Mouse (Mus musculus) heart, embryonic 13.5 days (tissue): ENCODE data around the gene 4930590J08Rik. TPM values are rescaled to one million over a fixed set of nuclear protein-coding genes. Genes with fewer than 3 reads are reported as not detected.
A peak's percentile ranks its signal among the peaks of the same experiment; 100 is the strongest.
"Not testable (repeated sequence)": the region's sequence is repeated elsewhere in the genome, so short reads cannot be mapped to it uniquely, and the experiment has no call there.

ENCODE experiments used
- ATAC-seq: fragments of 200-750 bp; cut with Nextera tagmentation; 2 replicates; pipeline ENCODE4 v1.8.0; 2017; ENCODE audit warnings: moderate TSS enrichment; ENCODE audit not compliant: insufficient number of reproducible peaks, low FRiP score, low TSS enrichment; ENCODE audit errors: extremely low read depth
- H3K27ac ChIP-seq: fragments of 300-500 bp; sonication (generic); replicated peaks from 2 replicates; pipeline ENCODE4 v1.5.1; 2015; ENCODE audit warnings: moderate library complexity, mild to moderate bottlenecking, inconsistent platforms
- H3K27me3 ChIP-seq: fragments of 300-500 bp; sonication (generic); replicated peaks from 2 replicates; pipeline ENCODE4 v1.6.1; 2015; ENCODE audit warnings: mild to moderate bottlenecking, inconsistent platforms
- H3K36me3 ChIP-seq: fragments of 300-500 bp; sonication (generic); 2 replicates; pipeline ENCODE4 v1.6.1; 2015; ENCODE audit warnings: mild to moderate bottlenecking, inconsistent platforms
- H3K4me1 ChIP-seq: fragments of 300-500 bp; sonication (generic); 2 replicates; pipeline ENCODE4 v1.6.1; 2015; ENCODE audit warnings: inconsistent platforms
- H3K4me2 ChIP-seq: fragments of 300-500 bp; sonication (generic); 2 replicates; pipeline ENCODE4 v1.6.1; 2015; ENCODE audit warnings: inconsistent platforms, mild to moderate bottlenecking, moderate library complexity
- H3K4me3 ChIP-seq: fragments of 300-500 bp; sonication (generic); 2 replicates; pipeline ENCODE4 v1.5.1; 2015; ENCODE audit warnings: moderate library complexity, mild to moderate bottlenecking, inconsistent platforms
- H3K9ac ChIP-seq: fragments of 300-500 bp; sonication (generic); 2 replicates; pipeline ENCODE4 v1.6.1; 2015; ENCODE audit warnings: inconsistent platforms, mild to moderate bottlenecking, moderate library complexity
- H3K9me3 ChIP-seq: fragments of 300-500 bp; sonication (generic); 2 replicates; pipeline ENCODE4 v1.6.1; 2016; ENCODE audit warnings: inconsistent platforms
- WGBS: fragments of 180-500 bp; shearing (Covaris S2); methylation state at CpG from one replicate; pipeline ENCODE4 v1.1.7; 2015; ENCODE audit warnings: mixed read lengths; 5-methylcytosine and 5-hydroxymethylcytosine counted together
- polyA plus RNA-seq: library from polyadenylated mRNA; unstranded; fragments of >200 nt; fragmentation: Nextera tagmentation; extraction: Ambion mirVana; gene quantifications from 2 replicates; pipeline ENCODE4 v1.2.1, GENCODE M21; 2015

4930590J08Rik gene
- polyA plus RNA-seq, 1 experiment from 2014 or later, result 0.15 TPM

GRCm38 (mm10) chr6:91891776-91892175 is 10.8 kb upstream of the 4930590J08Rik start:
- H3K27me3 ChIP-seq, result no peaks in the 10 kb centered on the region
- no peak overlapping the region for H3K9ac ChIP-seq
- WGBS, result 93% methylated on average over 2 of the region's 2 CpGs
- H3K4me3 ChIP-seq, result no peak overlapping the region
- H3K36me3 ChIP-seq, result peaks cover 92% of the 10 kb centered on the region
- H3K4me2 ChIP-seq, result no peak overlapping the region
- no peak for ATAC-seq
- H3K4me1 ChIP-seq, result no peaks in the 10 kb centered on the region
- H3K9me3 ChIP-seq, result no peaks in the 10 kb centered on the region
- H3K27ac ChIP-seq, result no peak overlapping the region

- Histone ChIP-seq H3K27ac (no peak overlapping the region), H3K9me3 (no peaks in the 10 kb centered on the region), H3K4me1 (no peaks in the 10 kb centered on the region), H3K4me3 (no peak overlapping the region), H3K9ac (no peak overlapping the region), H3K4me2 (no peak overlapping the region), H3K36me3 (peaks cover 96% of the 10 kb centered on the region), H3K27me3 (no peaks in the 10 kb centered on the region)
- no peak for ATAC-seq
- WGBS, result 86% methylated on average over 3 of the region's 3 CpGs
Measured at GRCm38 (mm10) chr6:91896783-91897182, 5.8 kb upstream of the 4930590J08Rik start.

GRCm38 (mm10) chr6:91901505-91901904 is 1.1 kb upstream of the 4930590J08Rik start:
- Histone ChIP-seq H3K4me1 (no peaks in the 10 kb centered on the region), H3K36me3 (peaks cover 62% of the 10 kb centered on the region), H3K4me2 (no peak overlapping the region), H3K27ac (no peak overlapping the region), H3K9me3 (no peaks in the 10 kb centered on the region), H3K9ac (no peak overlapping the region), H3K4me3 (no peak overlapping the region), H3K27me3 (no peaks in the 10 kb centered on the region)
- ATAC-seq, result no peak
- WGBS, result 19% methylated on average over 5 of the region's 5 CpGs

- Histone ChIP-seq H3K27me3 (no peaks in the 10 kb centered on the region), H3K4me2 (no peak overlapping the region), H3K9ac (no peak overlapping the region), H3K4me1 (peaks cover 8% of the 10 kb centered on the region; the same call in 1 of the 2 replicates), H3K9me3 (no peaks in the 10 kb centered on the region), H3K4me3 (no peak overlapping the region), H3K36me3 (no peaks in the 10 kb centered on the region), H3K27ac (no peak overlapping the region)
- 81% methylated on average over 10 of the region's 10 CpGs for WGBS
- ATAC-seq, result no peak
Measured at GRCm38 (mm10) chr6:91914011-91914410, 11.4 kb downstream of the 4930590J08Rik start.

GRCm38 (mm10) chr6:91917286-91917685 is 14.7 kb downstream of the 4930590J08Rik start:
- Histone ChIP-seq H3K9me3 (no peaks in the 10 kb centered on the region), H3K27ac (no peak overlapping the region), H3K9ac (no peak overlapping the region), H3K4me2 (no peak overlapping the region), H3K4me3 (no peak overlapping the region), H3K4me1 (peaks cover 8% of the 10 kb centered on the region; the same call in 1 of the 2 replicates), H3K27me3 (0 out of 2 replicates have a peak, but pooled peaks cover 4% of the 10 kb centered on the region), H3K36me3 (no peaks in the 10 kb centered on the region)
- ATAC-seq, result no peak
- 16% methylated on average over 4 of the region's 4 CpGs for whole genome bisulfite sequencing

- Histone ChIP-seq H3K27me3 (0 out of 2 replicates have a peak, but pooled peaks cover 4% of the 10 kb centered on the region), H3K4me3 (no peak overlapping the region), H3K27ac (no peak overlapping the region), H3K4me2 (no peak overlapping the region), H3K4me1 (peaks cover 5% of the 10 kb centered on the region; the same call in 1 of the 2 replicates), H3K9me3 (no peaks in the 10 kb centered on the region), H3K36me3 (no peaks in the 10 kb centered on the region), H3K9ac (no peak overlapping the region)
- WGBS, result 75% methylated on average over 11 of the region's 11 CpGs
- ATAC-seq, result no peak
Measured at GRCm38 (mm10) chr6:91917716-91918115, 15.1 kb downstream of the 4930590J08Rik start.

- Histone ChIP-seq H3K4me1 (peaks cover 11% of the 10 kb centered on the region), H3K9ac (no peak overlapping the region), H3K4me2 (no peak overlapping the region), H3K36me3 (no peaks in the 10 kb centered on the region), H3K9me3 (no peaks in the 10 kb centered on the region), H3K4me3 (no peak overlapping the region), H3K27me3 (peaks cover 16% of the 10 kb centered on the region; the same call in 1 of the 2 replicates), H3K27ac (no peak overlapping the region)
- WGBS, result 53% methylated on average over 5 of the region's 5 CpGs
- ATAC-seq, result no peak
Measured at GRCm38 (mm10) chr6:91931231-91931630, 28.6 kb downstream of the 4930590J08Rik start.

GRCm38 (mm10) chr6:91938491-91938890 is 35.9 kb downstream of the 4930590J08Rik start:
- Histone ChIP-seq H3K27ac (no peak overlapping the region), H3K9me3 (no peaks in the 10 kb centered on the region), H3K4me3 (no peak overlapping the region), H3K27me3 (peaks cover 18% of the 10 kb centered on the region), H3K4me2 (no peak overlapping the region), H3K36me3 (no peaks in the 10 kb centered on the region), H3K4me1 (0 out of 2 replicates have a peak, but pooled peaks cover 2% of the 10 kb centered on the region), H3K9ac (no peak overlapping the region)
- 71% methylated on average over 4 of the region's 4 CpGs for WGBS
- no peak for ATAC-seq

- H3K27ac ChIP-seq, result no peak overlapping the region
- WGBS, result 72% methylated on average over 2 of the region's 2 CpGs
- H3K4me1 ChIP-seq, result no peaks in the 10 kb centered on the region
Measured at GRCm38 (mm10) chr6:91948426-91948825, 45.8 kb downstream of the 4930590J08Rik start.

GRCm38 (mm10) chr6:91958015-91958414 is 55.4 kb downstream of the 4930590J08Rik start:
- not testable (repeated sequence) for H3K9ac ChIP-seq, H3K4me2 ChIP-seq, H3K9me3 ChIP-seq, H3K27ac ChIP-seq, H3K36me3 ChIP-seq, H3K4me3 ChIP-seq, ATAC-seq
- peaks cover 20% of the 10 kb centered on the region for H3K27me3 ChIP-seq
- peaks cover 15% of the 10 kb centered on the region for H3K4me1 ChIP-seq
- 21% methylated on average over 4 of the region's 8 CpGs for WGBS

More at GRCm38 (mm10) chr6:91948426-91948825, 45.8 kb downstream of the 4930590J08Rik start:
- Histone ChIP-seq H3K9ac (no peak overlapping the region), H3K36me3 (no peaks in the 10 kb centered on the region), H3K4me3 (no peak overlapping the region), H3K9me3 (no peaks in the 10 kb centered on the region), H3K4me2 (no peak overlapping the region), H3K27me3 (peaks cover 19% of the 10 kb centered on the region)
- no peak for ATAC-seq

GRCm38 (mm10) chr6:91960028-91960811 is 57.6 kb downstream of the 4930590J08Rik start:
- H3K9me3 ChIP-seq, result no peaks in the 10 kb centered on the region
- H3K4me3 ChIP-seq, result no peak overlapping the region
- ATAC-seq, result no peak
- no peaks in the 10 kb centered on the region for H3K36me3 ChIP-seq
- 25% methylated on average over 8 of the region's 8 CpGs for WGBS
- 0 out of 2 replicates have a peak overlapping the region, but pooled peaks have one; percentile 29 for H3K9ac ChIP-seq
- H3K27ac ChIP-seq, result peak overlapping the region; percentile 81
- H3K27me3 ChIP-seq, result peaks cover 15% of the 10 kb centered on the region
- H3K4me1 ChIP-seq, result peaks cover 20% of the 10 kb centered on the region
- peak overlapping the region; percentile 40 for H3K4me2 ChIP-seq

GRCm38 (mm10) chr6:91963429-91963828 is 60.8 kb downstream of the 4930590J08Rik start:
- ATAC-seq, result no peak
- H3K36me3 ChIP-seq, result no peaks in the 10 kb centered on the region
- peaks cover 23% of the 10 kb centered on the region for H3K4me1 ChIP-seq
- no peak overlapping the region for H3K27ac ChIP-seq
- 32% methylated on average over 4 of the region's 4 CpGs for WGBS
- no peak overlapping the region for H3K4me3 ChIP-seq
- H3K27me3 ChIP-seq, result peaks cover 6% of the 10 kb centered on the region; the same call in 1 of the 2 replicates
- no peak overlapping the region for H3K9ac ChIP-seq
- no peaks in the 10 kb centered on the region for H3K9me3 ChIP-seq
- no peak overlapping the region for H3K4me2 ChIP-seq
